Mouse (Mus musculus) embryo, embryonic 11.5 days (tissue): ENCODE results near the gene Capzb.

Experiments
- DNase-seq: peaks from one replicate; pipeline ENCODE4 v3.0.0-alpha.2; 2012; ENCODE audit warnings: low read depth, low spot score

The Capzb gene

DNA sequence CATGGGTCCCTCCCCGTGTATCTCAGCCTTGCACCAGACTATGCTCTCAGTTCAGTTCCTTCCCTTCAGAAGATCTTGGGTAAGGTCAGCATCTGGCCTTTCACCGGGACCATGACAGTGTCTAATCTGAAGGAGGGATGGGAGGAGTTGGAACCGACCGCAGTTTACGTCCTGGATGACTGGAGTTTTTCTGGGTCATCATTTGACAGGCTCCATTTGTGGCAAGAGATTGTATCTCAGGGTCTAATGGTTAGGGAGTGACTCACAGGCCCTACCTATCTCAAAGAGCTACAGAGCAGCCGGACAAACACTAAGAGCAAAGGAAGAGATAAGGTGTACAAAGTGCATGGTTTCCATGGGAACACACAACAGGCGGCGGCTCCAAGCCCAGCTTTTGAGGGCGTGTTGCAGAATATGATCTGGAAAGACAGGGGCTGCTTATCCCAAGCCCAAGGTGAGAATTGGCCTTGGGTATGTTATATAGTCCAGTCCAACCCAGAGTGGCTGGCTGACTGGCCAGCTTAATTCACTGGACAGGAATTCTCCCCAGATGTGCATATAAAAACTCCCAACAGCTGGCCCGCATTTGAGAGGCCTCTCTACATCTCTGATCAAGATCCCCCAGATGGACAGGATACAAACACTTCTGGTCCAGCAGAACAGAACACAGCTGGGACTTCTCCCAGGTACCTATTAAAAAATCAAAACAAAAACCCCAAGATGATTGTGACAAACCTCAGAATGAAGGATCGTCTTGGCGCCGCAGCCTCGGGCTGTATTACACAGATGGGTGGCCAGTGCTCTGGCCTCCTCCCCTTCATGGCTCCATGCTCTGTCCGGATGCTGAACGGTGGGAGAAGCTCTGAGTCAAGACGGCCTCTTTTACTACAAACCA is 12.7 kb upstream of the Capzb start:
- no peak for DNase-seq

DNA sequence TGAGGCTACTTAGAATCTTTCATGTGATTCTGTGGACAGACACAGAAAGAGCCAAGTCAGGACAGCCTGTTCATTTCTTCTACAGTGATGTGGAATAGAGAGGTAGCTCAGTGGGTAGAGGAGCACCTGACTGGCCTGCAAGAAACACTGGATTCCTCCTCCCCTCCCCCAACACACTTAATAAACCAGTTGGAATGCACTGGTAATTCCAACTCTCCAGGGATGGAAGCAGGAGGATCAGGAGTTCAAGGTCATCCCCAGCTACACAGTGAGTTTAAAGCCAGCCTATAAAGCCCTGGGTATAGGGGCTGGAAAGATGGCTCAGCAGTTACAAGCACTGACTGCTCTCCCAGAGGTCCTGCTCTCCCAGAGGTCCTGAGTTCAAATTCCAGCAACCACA is 10.2 kb upstream of the Capzb start:
- no peak for DNase-seq

DNA sequence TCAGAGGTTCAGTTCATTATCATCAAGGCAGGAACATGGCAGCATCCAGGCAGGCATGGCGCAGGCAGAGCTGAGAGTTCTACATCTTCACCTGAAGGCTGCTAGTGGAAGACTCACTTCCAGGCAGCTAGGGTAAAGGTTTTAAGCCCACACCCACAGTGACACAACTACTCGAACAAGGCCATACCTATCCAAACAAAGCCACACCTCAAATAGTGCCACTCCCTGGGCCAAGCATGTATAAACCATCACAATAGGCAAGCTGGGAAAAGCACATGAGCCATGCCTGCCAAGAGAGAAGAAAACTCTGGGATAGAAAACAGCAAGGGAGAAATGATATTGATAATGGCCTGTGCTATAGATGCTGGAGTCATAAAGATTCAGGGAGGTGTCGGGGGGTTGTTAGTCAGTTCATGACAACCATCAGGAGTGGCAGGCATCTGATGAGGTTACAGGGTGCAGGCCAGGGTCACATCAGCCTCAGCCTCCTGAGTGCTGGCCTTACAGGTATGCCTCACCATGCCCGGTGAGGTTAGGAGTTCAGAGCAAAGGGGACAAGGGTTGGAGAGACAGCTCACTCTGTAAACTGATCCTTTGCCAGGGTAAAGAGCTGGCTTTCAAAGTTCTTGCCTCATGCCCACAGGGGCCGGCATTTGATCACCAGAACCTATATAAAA is 6.8 kb upstream of the Capzb start:
- no peak for DNase-seq

DNA sequence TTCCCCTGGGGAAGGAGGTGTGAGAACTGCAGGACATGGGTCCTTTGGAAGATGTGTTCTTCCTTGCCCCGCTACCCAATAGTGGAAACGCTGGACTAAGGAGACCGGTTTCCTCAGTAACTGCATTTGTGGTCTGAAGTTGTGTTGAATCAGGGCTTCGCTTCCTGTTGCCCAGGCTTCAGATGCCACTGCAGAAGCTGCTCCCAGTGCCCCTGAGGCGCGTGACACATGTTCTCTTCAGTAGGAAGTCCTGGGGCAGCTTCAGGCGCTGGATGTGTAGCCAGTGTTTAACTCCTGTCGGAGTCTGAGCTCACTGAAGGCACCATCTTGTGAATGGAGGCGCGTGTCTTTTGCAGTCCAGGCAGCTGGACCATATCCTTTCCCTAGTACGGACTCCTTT is 4.8 kb upstream of the Capzb start:
- DNase-seq: no peak

DNA sequence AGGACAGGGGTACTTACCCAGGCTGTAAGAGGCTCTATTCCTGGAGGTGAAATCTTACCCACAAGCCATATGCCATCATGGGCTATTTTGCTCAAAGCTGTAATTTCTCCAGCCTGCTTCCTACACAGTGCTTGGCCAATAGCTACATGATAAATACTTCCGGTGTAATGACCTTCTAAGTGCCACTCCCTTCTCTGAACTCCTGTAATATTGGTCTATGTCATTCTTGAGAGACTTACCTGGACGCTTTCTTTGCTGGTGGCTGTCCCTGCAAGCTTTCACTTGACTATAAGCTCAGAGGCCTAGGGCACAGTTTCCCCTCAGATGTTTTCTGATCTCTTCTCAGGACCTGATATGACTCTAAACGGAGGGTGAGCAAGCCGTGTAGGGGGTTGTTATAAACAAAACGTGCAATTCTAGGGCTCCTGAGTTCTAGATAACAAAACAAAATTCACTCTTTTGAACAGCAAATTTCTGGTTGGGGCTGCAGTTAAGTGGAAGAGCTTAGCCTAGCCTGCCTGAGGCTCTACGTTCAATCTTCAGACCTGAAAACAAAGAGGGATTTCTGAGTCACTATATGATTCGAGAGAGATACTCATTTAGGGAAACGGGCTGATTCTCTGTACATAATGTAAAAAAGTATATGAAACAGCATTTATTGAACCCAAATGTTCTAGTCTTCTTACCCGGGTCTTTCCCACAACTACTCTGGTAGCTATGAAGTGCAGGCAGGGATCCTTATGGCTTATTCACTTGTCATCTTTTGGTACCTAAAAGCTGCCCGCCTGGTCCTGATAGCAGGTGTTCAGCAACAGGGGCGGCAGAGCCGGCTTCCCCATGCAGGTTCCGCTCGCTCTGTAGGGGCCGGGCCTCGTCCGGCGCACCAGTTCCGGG is 847 bp upstream of the Capzb start:
- DNase-seq: no peak

DNA sequence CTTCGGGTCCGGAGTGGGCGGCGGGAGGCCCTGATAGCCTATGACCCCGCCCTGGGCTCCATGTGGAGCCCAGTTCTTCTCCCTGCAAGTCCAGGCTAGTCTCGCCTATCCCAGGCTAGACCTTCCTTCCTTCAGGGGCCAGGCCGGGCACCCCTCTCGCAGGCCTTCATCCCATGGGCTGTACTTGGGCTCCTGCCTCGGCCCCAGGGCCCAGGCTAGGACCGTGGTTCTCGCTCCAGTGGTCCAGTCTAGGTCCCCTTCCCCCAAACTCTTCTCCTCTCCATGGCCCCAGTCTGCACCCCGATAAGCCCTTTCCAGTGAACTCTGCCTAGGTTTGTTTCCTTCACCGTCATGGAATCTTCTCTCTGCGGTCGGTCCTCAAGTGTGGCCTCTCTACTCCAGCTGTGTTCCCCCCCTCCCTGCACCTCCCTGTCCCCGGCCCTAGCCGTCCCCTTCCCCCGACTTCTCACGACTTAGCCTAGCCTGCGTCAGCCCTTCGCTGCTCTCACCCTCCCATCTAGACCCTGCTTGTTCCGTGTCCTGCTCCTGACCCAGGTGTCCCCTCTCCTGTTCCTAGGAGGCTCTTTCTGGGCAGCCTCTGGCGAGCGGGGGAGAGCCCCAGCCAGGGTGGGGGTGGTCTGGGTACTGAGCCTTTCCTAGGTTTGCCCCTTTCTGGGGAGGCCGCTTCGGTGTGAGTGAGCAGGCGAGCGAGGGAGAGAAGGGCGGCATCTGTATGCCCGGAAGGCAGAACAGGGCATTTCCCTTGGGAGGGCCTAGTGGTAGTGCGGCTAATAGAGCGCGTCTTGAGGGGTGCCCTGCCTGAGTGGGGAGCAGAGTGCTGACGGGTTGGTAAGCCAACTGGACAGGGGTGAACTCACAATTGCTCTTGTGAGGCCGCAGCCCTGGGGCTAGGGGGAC is 736 bp downstream of the Capzb start:
- DNase-seq: no peak

DNA sequence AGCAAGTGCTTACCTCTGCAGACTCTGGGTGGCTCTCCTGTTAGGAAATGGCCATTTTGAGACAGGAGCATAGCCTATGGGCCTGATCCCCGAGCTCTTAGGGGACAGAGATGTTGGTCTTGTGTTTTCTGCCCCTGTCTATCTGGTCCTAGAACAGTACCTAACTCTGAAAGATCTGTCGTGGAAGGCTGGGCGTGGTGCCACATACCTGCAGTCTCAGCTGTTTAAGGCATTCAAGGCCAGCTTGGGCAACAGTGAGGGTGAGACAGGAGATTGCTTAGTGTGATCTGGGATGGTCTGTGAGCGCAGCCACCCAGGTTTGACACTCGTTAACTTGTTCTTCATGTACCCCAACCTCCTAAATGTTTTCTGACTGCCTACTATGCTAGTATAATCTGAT is 2.4 kb downstream of the Capzb start:
- DNase-seq: no peak

DNA sequence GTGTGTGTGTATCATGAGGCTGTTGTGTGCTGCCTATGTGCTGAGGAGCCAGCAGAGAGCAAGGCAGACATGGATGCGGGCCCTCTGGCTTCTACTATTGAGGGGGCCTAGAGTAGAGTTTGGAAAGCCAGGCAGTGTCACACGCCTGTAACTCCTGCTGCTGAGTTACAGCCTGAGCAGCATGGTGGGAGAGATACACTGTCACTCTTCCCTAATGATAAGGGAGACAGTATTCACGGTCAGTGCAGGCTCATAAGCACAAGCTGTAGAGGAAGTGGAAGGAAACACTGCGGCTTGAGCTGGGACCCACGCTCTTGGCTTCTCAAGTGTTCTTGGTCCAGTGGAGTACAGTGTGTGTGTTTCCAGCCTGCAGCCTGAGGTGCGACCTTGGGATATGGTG is 3.8 kb downstream of the Capzb start:
- DNase-seq: no peak

DNA sequence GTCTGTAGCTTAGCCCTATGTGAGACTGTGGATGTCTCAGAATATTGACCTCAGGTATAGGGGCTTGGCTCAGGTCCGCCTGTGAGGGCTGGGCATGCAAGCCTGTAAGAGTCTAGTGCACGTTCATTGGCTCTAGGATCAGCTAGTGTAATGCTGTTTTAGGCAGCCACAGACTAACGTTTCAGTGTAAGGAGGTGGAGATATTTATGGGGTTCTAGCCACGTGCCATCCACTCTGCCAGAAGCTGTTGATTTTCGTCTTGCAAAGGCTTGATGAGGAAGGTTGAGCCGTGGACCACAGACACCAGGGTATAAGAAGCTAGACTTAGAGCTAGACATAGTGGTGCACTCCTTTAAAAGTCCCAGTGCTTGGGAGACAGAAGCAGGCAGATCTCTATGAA is 4.2 kb downstream of the Capzb start:
- DNase-seq: no peak

DNA sequence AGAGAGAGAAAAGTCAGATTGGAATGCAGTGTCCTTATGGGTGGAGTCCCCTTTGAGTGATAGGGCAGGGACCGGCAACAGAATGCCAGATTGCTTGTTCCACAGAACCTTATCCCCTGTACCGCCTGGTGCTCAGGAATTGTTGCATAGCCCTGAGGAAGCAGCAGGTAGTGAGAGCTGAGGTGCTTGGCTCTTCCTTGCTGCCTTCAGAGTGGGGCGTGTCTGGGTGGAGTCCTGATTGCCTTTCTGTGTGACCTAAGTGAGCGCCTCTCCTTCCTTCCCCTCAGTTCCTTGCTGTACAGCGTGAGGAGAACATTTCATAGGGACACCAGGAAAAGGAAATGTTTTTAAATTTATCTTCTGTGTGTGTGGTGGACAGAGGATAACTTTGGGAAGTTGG is 4.8 kb downstream of the Capzb start:
- DNase-seq: no peak

DNA sequence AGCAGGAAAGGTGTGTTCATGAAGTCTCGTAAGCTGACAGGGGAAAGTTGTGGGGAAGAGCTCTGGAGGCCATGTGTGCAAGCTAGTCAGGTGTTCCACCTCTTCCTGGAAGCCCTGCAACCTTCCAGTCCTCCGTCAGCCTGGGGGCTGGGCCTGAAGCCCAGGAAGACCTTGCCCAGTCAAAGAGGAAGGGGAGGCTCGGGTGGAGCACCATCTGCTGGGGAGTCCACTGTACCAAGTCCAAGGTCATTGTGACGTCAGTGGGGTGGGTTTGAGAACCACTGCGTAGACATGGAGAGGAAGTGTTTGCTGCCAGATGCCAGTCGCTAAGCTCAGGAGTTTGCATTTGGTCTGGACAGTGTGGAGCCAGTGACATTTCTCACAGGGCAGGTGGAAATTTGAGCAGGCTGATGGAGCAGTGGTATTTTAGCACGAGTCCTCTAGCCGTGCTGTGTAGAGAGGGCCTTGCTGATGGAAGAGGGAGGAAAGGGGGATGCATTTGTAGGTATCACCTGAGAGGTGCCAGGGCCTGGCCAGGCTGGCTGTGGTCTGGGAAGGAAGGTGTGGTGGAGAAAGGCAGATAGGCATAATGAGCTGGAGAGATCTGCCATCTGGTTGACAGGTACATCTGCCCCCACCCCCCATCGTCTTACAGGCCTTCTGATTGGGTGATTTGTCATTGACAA is 5.4 kb downstream of the Capzb start:
- no peak for DNase-seq

DNA sequence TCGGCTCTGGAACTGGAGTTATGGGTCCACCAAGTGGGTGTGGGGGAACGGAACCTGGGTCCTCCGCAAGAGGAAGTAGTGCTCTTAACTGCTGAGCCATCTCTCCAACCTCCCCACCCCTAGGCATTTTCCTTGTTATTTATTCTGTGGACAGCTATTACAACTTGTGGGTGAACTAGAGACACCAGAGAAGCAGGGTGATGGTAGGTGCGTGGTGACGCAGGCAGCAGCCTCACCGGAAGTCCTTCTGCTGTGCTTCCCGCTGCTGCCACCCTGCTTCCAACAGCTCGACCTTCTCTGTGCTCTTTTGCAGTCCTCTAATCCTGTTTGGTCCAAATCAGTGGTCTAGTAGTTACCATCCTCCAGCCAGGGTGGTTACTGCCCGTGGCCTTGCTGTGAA is 6.4 kb downstream of the Capzb start:
- DNase-seq: no peak

DNA sequence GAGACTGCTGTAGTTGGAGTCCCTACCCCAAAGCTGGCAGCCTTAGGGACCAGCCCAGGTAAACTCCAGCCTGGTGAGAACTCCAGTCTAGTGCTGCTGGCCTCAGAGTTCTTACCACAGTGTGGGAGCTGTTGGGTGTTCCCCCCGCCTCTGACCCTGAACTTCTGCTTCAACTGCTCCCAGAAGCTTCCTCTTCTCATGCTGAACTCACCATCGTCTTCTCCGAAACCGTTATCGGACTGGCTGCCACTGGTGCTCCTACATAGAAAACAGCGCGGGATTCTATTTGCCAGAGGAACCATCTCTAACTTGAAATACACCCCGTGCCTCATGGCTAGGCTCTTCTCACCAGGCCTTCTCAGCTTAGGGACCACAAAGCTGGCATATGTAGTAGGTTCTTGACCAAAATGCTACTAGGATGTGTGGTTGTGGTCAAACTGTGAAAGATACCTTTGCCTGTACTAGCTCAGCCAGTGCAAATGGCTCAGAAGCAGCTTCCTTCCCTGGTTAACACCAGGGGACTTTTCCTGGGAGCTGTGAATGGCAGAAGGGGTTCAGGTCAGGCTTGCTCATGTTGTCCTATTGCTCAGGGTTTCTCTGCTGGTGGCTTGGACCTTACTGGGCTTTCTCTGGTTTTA is 7.1 kb downstream of the Capzb start:
- DNase-seq: no peak

DNA sequence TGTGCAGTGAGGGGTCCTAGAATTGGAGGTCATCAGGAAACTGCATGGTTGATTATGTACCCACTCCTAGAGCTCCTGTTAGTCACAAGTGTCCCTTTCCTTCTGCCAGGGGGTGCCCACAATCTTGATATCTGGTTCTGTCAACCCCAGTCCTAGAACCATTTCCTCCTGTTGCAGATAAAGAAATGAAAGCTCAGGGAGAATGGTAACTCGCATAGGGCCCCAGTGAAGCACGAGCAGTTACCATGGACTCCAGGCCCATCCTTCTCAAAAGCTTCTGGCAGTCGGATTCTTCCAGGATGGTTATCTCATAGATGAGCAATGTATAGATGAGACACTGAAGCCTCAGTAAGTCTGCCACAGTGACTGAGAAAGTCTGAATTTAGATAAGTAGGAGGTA is 8.2 kb downstream of the Capzb start:
- DNase-seq: no peak

DNA sequence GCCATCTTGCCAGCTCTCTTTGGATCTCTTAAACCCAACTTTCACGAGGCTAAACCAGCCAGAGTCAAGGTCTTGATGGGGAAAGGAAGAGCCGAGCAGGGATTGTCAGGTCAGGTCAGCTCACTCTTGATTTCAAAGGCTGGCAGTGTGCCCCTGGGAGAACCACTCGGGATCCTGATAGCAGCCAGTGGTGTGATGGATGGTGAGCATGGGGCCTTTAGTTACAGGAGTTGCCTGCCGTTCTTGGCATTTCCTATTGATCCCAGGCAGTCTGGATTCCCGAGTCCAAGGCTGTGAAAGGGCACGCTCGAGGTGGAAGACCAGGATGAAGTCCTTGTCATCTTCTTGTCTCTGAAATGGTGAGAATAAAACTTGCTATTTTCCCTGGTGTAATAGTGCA is 9.9 kb downstream of the Capzb start:
- no peak for DNase-seq

DNA sequence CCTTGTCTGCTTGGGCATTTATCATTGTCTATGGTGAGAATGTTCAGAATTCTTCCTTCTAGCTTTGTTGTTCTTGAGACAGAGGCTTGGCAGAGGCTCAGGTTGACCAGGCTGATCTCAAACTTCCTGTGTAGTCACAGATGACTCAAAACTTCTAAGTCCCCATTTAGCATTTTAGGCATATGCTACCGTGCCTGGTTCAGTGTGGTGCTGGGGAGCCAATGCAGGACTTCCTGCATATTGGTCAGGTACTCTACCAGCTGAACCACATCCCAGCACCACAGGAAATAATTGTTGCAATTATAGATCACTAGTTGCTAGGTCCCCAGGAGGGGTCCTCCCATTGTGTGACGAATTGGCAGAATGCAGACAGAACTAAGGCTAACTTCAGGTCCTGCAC is 10.7 kb downstream of the Capzb start:
- no peak for DNase-seq

DNA sequence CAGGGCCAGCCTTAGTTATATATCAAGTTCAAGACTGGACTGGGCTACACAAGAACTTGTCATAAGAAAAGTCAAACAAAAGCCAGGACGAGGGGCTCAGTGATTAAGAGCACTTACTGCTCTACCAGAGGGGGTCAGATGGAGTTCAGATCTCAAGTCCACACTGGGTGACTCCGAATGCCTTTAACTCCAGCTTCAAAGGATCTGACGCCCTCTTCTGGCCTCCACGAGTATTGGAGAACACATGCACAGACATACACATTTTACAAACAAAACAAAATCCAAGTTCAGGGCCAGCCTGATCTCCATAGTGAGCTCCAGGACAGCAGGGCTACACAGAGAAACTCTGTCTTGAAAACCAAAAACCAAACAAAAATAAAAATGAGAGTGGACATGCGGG is 13.1 kb downstream of the Capzb start:
- DNase-seq: no peak

DNA sequence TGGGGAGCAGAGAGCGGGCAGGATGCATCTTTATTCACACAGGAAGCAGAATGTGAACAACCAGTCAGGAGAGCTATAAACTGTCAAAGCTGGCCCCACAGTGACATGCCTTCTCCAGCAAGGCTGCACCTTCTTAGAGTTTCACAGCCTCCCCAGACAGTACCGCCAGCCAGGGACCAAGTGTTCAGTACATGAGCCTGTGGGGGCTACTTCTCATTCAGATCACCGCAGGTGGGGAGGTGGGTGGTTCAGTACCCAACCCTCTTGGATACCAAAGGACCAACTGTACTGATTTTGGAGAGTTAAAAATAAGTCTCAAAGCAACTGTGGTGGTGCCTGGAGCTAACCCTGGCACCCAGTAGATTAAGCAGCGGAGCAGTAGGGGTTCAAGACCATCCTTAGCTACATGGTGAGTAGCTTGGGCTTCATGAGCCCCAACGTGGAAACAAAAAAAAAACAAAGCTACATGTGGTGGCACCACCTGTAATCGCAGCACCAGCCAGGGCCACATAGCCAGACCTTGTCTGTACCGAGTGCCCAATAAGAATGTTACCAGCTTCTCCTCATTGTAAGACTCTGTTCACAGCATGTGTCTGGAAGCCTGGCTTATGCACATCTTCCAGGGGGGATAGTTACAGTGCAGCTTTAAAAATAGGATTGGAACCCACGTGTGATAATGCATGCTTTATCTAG is 13.8 kb downstream of the Capzb start:
- DNase-seq: no peak
